Mouse (Mus musculus) heart, embryonic 14.5 days (tissue): ENCODE results near the gene Lrrc7. TPM values are rescaled to one million over a fixed set of nuclear protein-coding genes. Genes with fewer than 3 reads are reported as not detected.

Experiments used
- ATAC-seq: fragments of 200-750 bp; cut with Nextera tagmentation; 2 replicates; pipeline ENCODE4 v1.8.0; 2017; ENCODE audit warnings: low read depth, moderate TSS enrichment; ENCODE audit not compliant: insufficient number of reproducible peaks, insufficient read depth, low FRiP score
- H3K27ac ChIP-seq, 2 experiments: fragments of 200-500 bp in 1 of 2; fragments of 300-500 bp in 1 of 2; sonication (generic) in 1 of 2; replicated peaks in 1 of 2; 2 replicates each; pipeline ENCODE4 v1.5.1; 2012 to 2014; ENCODE audit warnings: low read depth in 2 of 2, low read length in 2 of 2, control low read depth in 1 of 2, mild to moderate bottlenecking in 1 of 2, mixed read lengths in 1 of 2; ENCODE audit not compliant: control insufficient read depth in 1 of 2, insufficient read depth in 1 of 2
- H3K27me3 ChIP-seq: fragments of 300-500 bp; sonication (generic); 2 replicates; pipeline ENCODE4 v1.6.1; 2014; ENCODE audit warnings: mild to moderate bottlenecking, low read length, control low read depth; ENCODE audit not compliant: control insufficient read depth, insufficient read depth
- H3K36me3 ChIP-seq: fragments of 300-500 bp; sonication (generic); 2 replicates; pipeline ENCODE4 v1.6.1; 2014; ENCODE audit warnings: mild to moderate bottlenecking, control low read depth, low read length, mixed read lengths; ENCODE audit not compliant: control insufficient read depth, insufficient read depth
- H3K4me1 ChIP-seq, 2 experiments: fragments of 200-500 bp in 1 of 2; fragments of 300-500 bp in 1 of 2; sonication (generic) in 1 of 2; 2 replicates each; pipeline ENCODE4 v1.6.1; 2012 to 2014; ENCODE audit warnings: low read length in 2 of 2, control low read depth in 1 of 2, mixed read lengths in 1 of 2; ENCODE audit not compliant: control insufficient read depth in 2 of 2, insufficient read depth in 2 of 2
- H3K4me2 ChIP-seq: fragments of 300-500 bp; sonication (generic); 2 replicates; pipeline ENCODE4 v1.6.1; 2014; ENCODE audit warnings: mild to moderate bottlenecking, low read length
- H3K4me3 ChIP-seq, 2 experiments: fragments of 200-500 bp in 1 of 2; fragments of 300-500 bp in 1 of 2; sonication (generic) in 1 of 2; 2 replicates each; pipeline ENCODE4 v1.5.1; 2012 to 2014; ENCODE audit warnings: low read length in 2 of 2, mild to moderate bottlenecking in 2 of 2, control low read depth in 1 of 2, low read depth in 1 of 2, moderate library complexity in 1 of 2; ENCODE audit not compliant: control insufficient read depth in 1 of 2, insufficient read depth in 1 of 2
- H3K9ac ChIP-seq: fragments of 300-500 bp; sonication (generic); 2 replicates; pipeline ENCODE4 v1.6.1; 2014; ENCODE audit warnings: mild to moderate bottlenecking, low read length
- H3K9me3 ChIP-seq: fragments of 300-500 bp; sonication (generic); 2 replicates; pipeline ENCODE4 v1.6.1; 2016; ENCODE audit warnings: low read length, control low read depth; ENCODE audit not compliant: control insufficient read depth
- WGBS: fragments of 180-500 bp; shearing (Covaris S2); extraction: QIAGEN DNeasy Blood & Tissue Kit; methylation state at CpG from one replicate; pipeline ENCODE4 v1.1.7; 2014; 5-methylcytosine and 5-hydroxymethylcytosine counted together
- polyA plus RNA-seq: library from polyadenylated mRNA; unstranded; fragments of >200 nt; fragmentation: Nextera tagmentation; extraction: Ambion mirVana; gene quantifications from 2 replicates; pipeline ENCODE4 v1.2.1, GENCODE M21; 2014

Lrrc7 gene
- polyA plus RNA-seq, 1 experiment from 2014 or later, result 0.14 TPM

GRCm38 (mm10) chr3:158165004-158165403 is 397.0 kb downstream of the Lrrc7 start:
- no peak overlapping the region for H3K27ac ChIP-seq
- no peak for ATAC-seq

GRCm38 (mm10) chr3:158164452-158164851 is 397.6 kb downstream of the Lrrc7 start:
- Histone ChIP-seq H3K27ac (no peak overlapping the region), H3K4me3 (no peak overlapping the region), H3K27me3 (no peaks in the 10 kb centered on the region), H3K36me3 (no peaks in the 10 kb centered on the region), H3K9me3 (no peaks in the 10 kb centered on the region), H3K4me1 (no peaks in the 10 kb centered on the region), H3K4me2 (no peak overlapping the region), H3K9ac (no peak overlapping the region)
- 78% methylated on average over 5 of the region's 5 CpGs for WGBS
- ATAC-seq, result no peak

More at GRCm38 (mm10) chr3:158165004-158165403, 397.0 kb downstream of the Lrrc7 start:
- Histone ChIP-seq H3K27me3 (no peaks in the 10 kb centered on the region), H3K36me3 (no peaks in the 10 kb centered on the region), H3K4me1 (no peaks in the 10 kb centered on the region), H3K9ac (no peak overlapping the region), H3K9me3 (no peaks in the 10 kb centered on the region), H3K4me3 (no peak overlapping the region), H3K4me2 (no peak overlapping the region)

DNA sequence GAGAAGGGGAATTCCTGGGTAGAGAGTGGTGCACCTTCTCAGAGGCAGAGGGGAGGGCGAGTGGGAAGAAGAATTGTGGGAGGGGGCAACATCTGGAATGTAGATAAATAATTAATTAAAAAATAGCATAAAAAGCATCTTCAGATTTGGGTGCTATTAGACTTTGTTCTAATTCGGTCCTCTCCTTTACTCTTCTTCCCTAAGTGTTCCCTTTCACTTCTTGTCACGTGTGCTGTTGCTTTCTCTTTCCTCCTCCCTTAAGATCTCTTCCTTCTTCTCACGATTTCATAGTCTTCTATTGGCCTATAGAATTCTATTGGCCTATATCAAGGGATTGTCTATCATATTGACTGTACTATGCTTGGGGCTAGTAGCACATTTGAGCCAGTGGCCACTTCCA is 398.9 kb downstream of the Lrrc7 start:
- no peak overlapping the region for H3K27ac ChIP-seq
- 75% methylated on average over 4 of the region's 4 CpGs for WGBS
- ATAC-seq, result no peak
- no peak overlapping the region for H3K4me3 ChIP-seq
- H3K27me3 ChIP-seq, result no peaks in the 10 kb centered on the region
- H3K9me3 ChIP-seq, result no peaks in the 10 kb centered on the region
- H3K4me1 ChIP-seq, result no peaks in the 10 kb centered on the region
- H3K4me2 ChIP-seq, result no peak overlapping the region
- no peak overlapping the region for H3K9ac ChIP-seq
- H3K36me3 ChIP-seq, result no peaks in the 10 kb centered on the region

- H3K27me3 ChIP-seq, result no peaks in the 10 kb centered on the region
- 56% methylated on average over 1 of the region's 1 CpGs for WGBS
- no peaks in the 10 kb centered on the region for H3K9me3 ChIP-seq
- H3K4me1 ChIP-seq, result no peaks in the 10 kb centered on the region
- H3K27ac ChIP-seq, result no peak overlapping the region
- no peak overlapping the region for H3K4me3 ChIP-seq
- H3K9ac ChIP-seq, result no peak overlapping the region
- ATAC-seq, result no peak
- H3K36me3 ChIP-seq, result no peaks in the 10 kb centered on the region
- no peak overlapping the region for H3K4me2 ChIP-seq
Measured at GRCm38 (mm10) chr3:158161924-158162490, 400.0 kb downstream of the Lrrc7 start.

DNA sequence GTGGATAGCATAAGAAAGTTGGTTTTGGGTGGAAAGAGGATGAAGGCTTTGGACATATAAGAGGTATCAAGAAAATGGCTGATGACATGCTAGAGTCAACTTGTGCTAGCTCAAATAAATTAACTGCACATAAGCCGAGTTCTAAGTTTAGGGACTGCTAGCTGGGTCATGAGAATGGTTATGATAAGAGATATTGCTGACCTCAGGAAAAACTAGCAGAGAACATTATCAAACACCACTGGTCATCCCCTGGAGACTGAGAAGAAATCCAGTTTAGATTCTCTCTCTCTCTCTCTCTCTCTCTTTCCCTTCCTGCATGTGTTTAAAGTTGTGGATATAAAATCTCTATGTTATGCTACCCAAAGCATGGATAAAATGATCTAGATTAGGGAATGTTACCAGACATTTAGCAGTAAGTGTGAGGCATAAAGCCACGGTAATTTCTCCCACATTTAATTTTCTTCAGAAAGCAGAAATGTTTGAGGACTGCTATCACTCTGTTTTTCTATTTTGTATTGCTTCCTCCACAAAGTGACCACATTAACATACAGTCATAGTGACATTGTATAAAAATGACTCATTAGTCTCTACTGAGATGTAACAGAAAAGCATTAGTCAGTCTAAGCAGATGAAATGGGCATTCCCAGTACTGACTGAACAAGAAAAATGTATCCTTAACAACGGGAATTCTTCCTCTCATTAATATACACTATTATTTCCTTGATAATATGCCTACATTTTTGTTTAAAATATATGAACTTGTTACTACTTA is 406.3 kb downstream of the Lrrc7 start:
- no peaks in the 10 kb centered on the region for H3K27me3 ChIP-seq
- no peak overlapping the region for H3K9ac ChIP-seq
- no peaks in the 10 kb centered on the region; a peak in 1 of 4 replicates for H3K4me1 ChIP-seq
- H3K36me3 ChIP-seq, result no peaks in the 10 kb centered on the region
- no peak overlapping the region for H3K27ac ChIP-seq
- 64% methylated on average over 3 of the region's 3 CpGs for WGBS
- H3K9me3 ChIP-seq, result no peaks in the 10 kb centered on the region
- no peak overlapping the region for H3K4me3 ChIP-seq
- ATAC-seq, result no peak
- H3K4me2 ChIP-seq, result no peak overlapping the region

- H3K27me3 ChIP-seq, result no peaks in the 10 kb centered on the region
- H3K36me3 ChIP-seq, result no peaks in the 10 kb centered on the region
- no peak overlapping the region for H3K9ac ChIP-seq
- H3K4me1 ChIP-seq, result no peaks in the 10 kb centered on the region; a peak in 1 of 4 replicates
- H3K9me3 ChIP-seq, result no peaks in the 10 kb centered on the region
- H3K4me2 ChIP-seq, result no peak overlapping the region
- ATAC-seq, result no peak
- H3K27ac ChIP-seq, result no peak overlapping the region
- 94% methylated on average over 3 of the region's 3 CpGs for WGBS
- no peak overlapping the region for H3K4me3 ChIP-seq
Measured at GRCm38 (mm10) chr3:158154134-158154533, 407.9 kb downstream of the Lrrc7 start.

- Histone ChIP-seq H3K4me3 (no peak overlapping the region), H3K9ac (no peak overlapping the region), H3K27me3 (no peaks in the 10 kb centered on the region), H3K9me3 (no peaks in the 10 kb centered on the region), H3K4me2 (no peak overlapping the region), H3K4me1 (no peaks in the 10 kb centered on the region), H3K36me3 (no peaks in the 10 kb centered on the region), H3K27ac (no peak overlapping the region)
- no peak for ATAC-seq
- WGBS, result 72% methylated on average over 1 of the region's 1 CpGs
Measured at GRCm38 (mm10) chr3:158148998-158149397, 413.0 kb downstream of the Lrrc7 start.

GRCm38 (mm10) chr3:158140629-158141028 is 421.4 kb downstream of the Lrrc7 start:
- Histone ChIP-seq H3K4me2 (no peak overlapping the region), H3K36me3 (no peaks in the 10 kb centered on the region), H3K9ac (no peak overlapping the region), H3K4me1 (no peaks in the 10 kb centered on the region), H3K9me3 (no peaks in the 10 kb centered on the region), H3K27ac (no peak overlapping the region), H3K27me3 (no peaks in the 10 kb centered on the region), H3K4me3 (no peak overlapping the region)
- no peak for ATAC-seq
- WGBS, result 41% methylated on average over 1 of the region's 1 CpGs
